ENCODE assay signal across 11 mouse cellular contexts in the genomic region with DNA sequence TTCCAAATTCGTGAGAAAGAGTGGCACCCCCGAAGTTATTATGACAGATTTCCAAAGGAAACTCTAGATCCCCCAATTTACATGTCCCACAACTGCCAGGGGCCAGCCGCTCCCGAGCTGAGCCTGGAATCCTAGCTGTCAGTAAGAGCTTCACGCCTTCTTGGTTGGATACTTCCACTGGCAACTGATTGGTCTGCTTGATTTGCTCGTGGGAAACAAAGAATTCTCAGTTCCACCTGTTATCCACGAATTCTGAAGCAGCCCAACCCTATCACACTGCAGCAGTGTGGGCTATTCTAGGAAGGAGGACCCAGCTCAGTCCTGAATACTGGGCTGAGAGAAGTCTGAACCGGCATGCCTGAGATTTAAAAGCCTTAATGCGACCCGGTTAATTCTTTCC. TPM values are rescaled to one million over a fixed set of nuclear protein-coding genes. Genes with fewer than 3 reads are reported as not detected.
DNase-seq lines count a peak whose midpoint lies in the region; ATAC-seq and TF ChIP-seq lines count a peak whose summit lies in the region.
"Had no signal": no experiment of that assay in that cellular context is flagged by ENCODE, and none has a peak within 500 bp of the region (broad histone marks: within the 10 kb centered on the region; RNA-seq: fewer than 3 reads in every experiment).

No protein-coding gene starts in this region.

- H3K4me2 ChIP-seq in neural tube, embryonic 11.5 days (ENCODE audit: low read depth): peak overlapping the region; percentile 97

- TF ChIP-seq CTCF in gastrocnemius, adult 2 months (IDR thresholded peaks at IDR 0.05): no peak

- peak overlapping the region; percentile 44 for H3K4me3 ChIP-seq in gastrocnemius, adult 2 months
- peak overlapping the region; percentile 85 for H3K4me3 ChIP-seq in neural tube, embryonic 11.5 days (ENCODE audit: low read depth, low read length)
- H3K4me3 ChIP-seq in midbrain, embryonic 10.5 days: peak overlapping the region; percentile 87

- intact Hi-C loops in gastrocnemius, adult 2 months (cut with DNase I): loop anchor here (2.0 kb wide), 1 partner anchor 22 kb away; no protein-coding TSS in a partner anchor
- intact Hi-C loops in gastrocnemius, postnatal 14 days (cut with DNase I; ENCODE audit: low total_unique reads): no loop called here

- 42% methylated on average over 10 of the region's 10 CpGs for WGBS in neural tube, embryonic 11.5 days
- WGBS in midbrain, embryonic 10.5 days: 32% methylated on average over 10 of the region's 10 CpGs

- H3K9me3 ChIP-seq in neural tube, embryonic 11.5 days (ENCODE audit: control insufficient read depth, low read length): no peaks in the 10 kb centered on the region
- peaks cover 2% of the 10 kb centered on the region; the same call in 1 of the 2 replicates for H3K9me3 ChIP-seq in midbrain, embryonic 10.5 days (replicated peaks)

- peak overlapping the region; percentile 88 for H3K9ac ChIP-seq in neural tube, embryonic 11.5 days (ENCODE audit: low read length)

- ATAC-seq in neural tube, embryonic 11.5 days (ENCODE audit: insufficient read depth, low FRiP score, low TSS enrichment): no peak

- 0 out of 2 replicates have a peak, but pooled peaks cover 6% of the 10 kb centered on the region for H3K4me1 ChIP-seq in neural tube, embryonic 11.5 days (ENCODE audit: control insufficient read depth, insufficient read depth, low read length)
- peaks cover 41% of the 10 kb centered on the region for H3K4me1 ChIP-seq in midbrain, embryonic 10.5 days

- DNase-seq in gastrocnemius, adult 2 months: no peak
- DNase-seq in gastrocnemius, postnatal 14 days: no peak
- DNase-seq in neural tube, embryonic 11.5 days (ENCODE audit: low spot score): no peak
- DNase-seq in neural tube, embryonic 10.5 days (ENCODE audit: extremely low spot score, low spot score): no peak
- no peak for DNase-seq in midbrain, embryonic 10.5 days (ENCODE audit: low spot score)
- no peak for DNase-seq in adrenal gland, adult 8-10 months
- DNase-seq in kidney, adult 8-10 months: no peak
- DNase-seq in gastrocnemius, postnatal 25 days: no peak
- DNase-seq: liver had no signal

- no peaks in the 10 kb centered on the region for H3K36me3 ChIP-seq in neural tube, embryonic 11.5 days (ENCODE audit: control insufficient read depth, insufficient read depth, low read length)
- peaks cover 26% of the 10 kb centered on the region for H3K36me3 ChIP-seq in midbrain, embryonic 10.5 days

- H3K27ac ChIP-seq in gastrocnemius, adult 2 months: peak overlapping the region; percentile 43; the same call in 1 of the 2 replicates
- H3K27ac ChIP-seq in neural tube, embryonic 11.5 days (ENCODE audit: low read depth, low read length): no peak overlapping the region
- 0 out of 2 replicates have a peak overlapping the region, but pooled peaks have one; percentile 38 for H3K27ac ChIP-seq in midbrain, embryonic 10.5 days (replicated peaks)

- H3K27me3 ChIP-seq in neural tube, embryonic 11.5 days (ENCODE audit: control insufficient read depth, insufficient read depth, low read length): 0 out of 2 replicates have a peak, but pooled peaks cover 7% of the 10 kb centered on the region
- H3K27me3 ChIP-seq in midbrain, embryonic 10.5 days (ENCODE audit: low read depth, poor library complexity, severe bottlenecking): peaks cover 37% of the 10 kb centered on the region

RNA-seq across cellular contexts. Expression of gene Gm13090, which starts 17.1 kb away (rescaled TPM):
- total RNA-seq in gastrocnemius, adult 2 months (2021): not detected
- not detected for total RNA-seq in gastrocnemius, postnatal 14 days (2021)
- polyA plus RNA-seq in neural tube, embryonic 11.5 days (2014; fragmentation: Nextera tagmentation; extraction: Ambion mirVana): 0.54 TPM in 1 of 2 replicates, not detected in the other
- not detected in 2 replicates for polyA plus RNA-seq in midbrain, embryonic 10.5 days (2016; fragmentation: Nextera tagmentation; extraction: Ambion mirVana)
- not detected for total RNA-seq in adrenal gland, adult 8-10 months (2022)
- not detected for total RNA-seq in gastrocnemius, postnatal 25 days (2021)
- total RNA-seq: hematopoietic stem cell, adult 5-6 weeks had no signal
- polyA plus RNA-seq: C2C12 had no signal

RNA-seq across cellular contexts. Expression of gene Vamp3, which starts 48.7 kb away (rescaled TPM):
- total RNA-seq in gastrocnemius, adult 2 months (2021): 10 to 100 TPM; 53.8 to 56.3 TPM
- total RNA-seq in gastrocnemius, postnatal 14 days (2021): 10 to 100 TPM; 51.0 to 54.1 TPM
- polyA plus RNA-seq in neural tube, embryonic 11.5 days (2014; fragmentation: Nextera tagmentation; extraction: Ambion mirVana): 66.1 and 72.8 TPM in 2 replicates
- 122 and 131 TPM in 2 replicates for polyA plus RNA-seq in midbrain, embryonic 10.5 days (2016; fragmentation: Nextera tagmentation; extraction: Ambion mirVana)
- total RNA-seq in adrenal gland, adult 8-10 months (2022): 10 to 100 TPM; 57.3 to 70.2 (median 63.4) TPM
- total RNA-seq in gastrocnemius, postnatal 25 days (2021): 10 to 100 TPM; 49.0 to 54.0 TPM
